Mouse (Mus musculus) forebrain, embryonic 15.5 days (tissue): Measurements from ENCODE around the gene Slc25a13. TPM values are rescaled to one million over a fixed set of nuclear protein-coding genes. Genes with fewer than 3 reads are reported as not detected.
"Not testable (repeated sequence)": the region's sequence is repeated elsewhere in the genome, so short reads cannot be mapped to it uniquely, and the experiment has no call there.

Source experiments
- ATAC-seq: fragments of 200-750 bp; cut with Nextera tagmentation; replicated peaks from 2 replicates; pipeline ENCODE4 v1.8.0; 2017; ENCODE audit warnings: mild to moderate bottlenecking, moderate TSS enrichment, moderate library complexity
- H3K27ac ChIP-seq: fragments of 300-500 bp; sonication (generic); replicated peaks from 2 replicates; pipeline ENCODE4 v1.5.1; 2015; ENCODE audit warnings: mild to moderate bottlenecking, inconsistent platforms
- H3K27me3 ChIP-seq: fragments of 300-500 bp; sonication (generic); 2 replicates; pipeline ENCODE4 v1.6.1; 2015; ENCODE audit warnings: inconsistent platforms
- H3K36me3 ChIP-seq: fragments of 300-500 bp; sonication (generic); 2 replicates; pipeline ENCODE4 v1.6.1; 2015; ENCODE audit warnings: mild to moderate bottlenecking, inconsistent platforms
- H3K4me1 ChIP-seq: fragments of 300-500 bp; sonication (generic); 2 replicates; pipeline ENCODE4 v1.6.1; 2015; ENCODE audit warnings: inconsistent platforms
- H3K4me2 ChIP-seq: fragments of 300-500 bp; sonication (generic); replicated peaks from 2 replicates; pipeline ENCODE4 v1.6.1; 2015; ENCODE audit warnings: mild to moderate bottlenecking, inconsistent platforms
- H3K4me3 ChIP-seq: fragments of 300-500 bp; sonication (generic); 2 replicates; pipeline ENCODE4 v1.5.1; 2015; ENCODE audit warnings: mild to moderate bottlenecking, inconsistent platforms
- H3K9ac ChIP-seq: fragments of 300-500 bp; sonication (generic); replicated peaks from 2 replicates; pipeline ENCODE4 v1.6.1; 2015; ENCODE audit warnings: mild to moderate bottlenecking, inconsistent platforms
- H3K9me3 ChIP-seq: fragments of 300-500 bp; sonication (generic); 2 replicates; pipeline ENCODE4 v1.6.1; 2016; ENCODE audit warnings: inconsistent platforms
- WGBS: fragments of 180-500 bp; shearing (Covaris S2); methylation state at CpG from one replicate; pipeline ENCODE4 v1.1.7; 2015; ENCODE audit warnings: mixed read lengths; 5-methylcytosine and 5-hydroxymethylcytosine counted together
- polyA plus RNA-seq: library from polyadenylated mRNA; unstranded; fragments of >200 nt; fragmentation: Nextera tagmentation; extraction: Ambion mirVana; gene quantifications from 2 replicates; pipeline ENCODE4 v1.2.1, GENCODE M21; 2015

The Slc25a13 gene
- polyA plus RNA-seq, 1 experiment from 2014 or later = 9.9 TPM

GRCm38 (mm10) chr6:6199138-6199870 is 17.7 kb downstream of the Slc25a13 start:
- Histone ChIP-seq H3K4me3 (no peak overlapping the region), H3K27ac (no peak overlapping the region), H3K36me3 (no peaks in the 10 kb centered on the region), H3K4me2 (no peak overlapping the region), H3K27me3 (no peaks in the 10 kb centered on the region), H3K4me1 (peaks cover 4% of the 10 kb centered on the region; the same call in 1 of the 2 replicates), H3K9me3 (no peaks in the 10 kb centered on the region), H3K9ac (no peak overlapping the region)
- WGBS = 65% methylated on average over 10 of the region's 10 CpGs
- no peak for ATAC-seq

GRCm38 (mm10) chr6:6198056-6198455 is 18.9 kb downstream of the Slc25a13 start:
- H3K36me3 ChIP-seq, ATAC-seq, H3K9ac ChIP-seq, H3K4me3 ChIP-seq, H3K4me2 ChIP-seq, H3K27me3 ChIP-seq, H3K9me3 ChIP-seq, H3K4me1 ChIP-seq, H3K27ac ChIP-seq: not testable (repeated sequence)
- WGBS = 96% methylated on average over 3 of the region's 3 CpGs

- Histone ChIP-seq H3K36me3 (no peaks in the 10 kb centered on the region), H3K4me3 (no peak overlapping the region), H3K9ac (no peak overlapping the region), H3K9me3 (no peaks in the 10 kb centered on the region), H3K27ac (no peak overlapping the region), H3K4me1 (peaks cover 4% of the 10 kb centered on the region; the same call in 1 of the 2 replicates), H3K4me2 (no peak overlapping the region), H3K27me3 (no peaks in the 10 kb centered on the region)
- ATAC-seq = no peak
- WGBS = 75% methylated on average over 6 of the region's 6 CpGs
Measured at GRCm38 (mm10) chr6:6197339-6197738, 19.6 kb downstream of the Slc25a13 start.

- H3K9ac ChIP-seq = no peak overlapping the region
- no peak overlapping the region for H3K27ac ChIP-seq
- H3K4me2 ChIP-seq = no peak overlapping the region
- H3K27me3 ChIP-seq = no peaks in the 10 kb centered on the region
- no peak for ATAC-seq
- no peaks in the 10 kb centered on the region for H3K9me3 ChIP-seq
- WGBS = 86% methylated on average over 4 of the region's 4 CpGs
- no peaks in the 10 kb centered on the region for H3K36me3 ChIP-seq
- peaks cover 4% of the 10 kb centered on the region; the same call in 1 of the 2 replicates for H3K4me1 ChIP-seq
- H3K4me3 ChIP-seq = no peak overlapping the region
Measured at GRCm38 (mm10) chr6:6196527-6196926, 20.4 kb downstream of the Slc25a13 start.

- Histone ChIP-seq H3K4me1 (peaks cover 4% of the 10 kb centered on the region; the same call in 1 of the 2 replicates), H3K4me2 (no peak overlapping the region), H3K9me3 (no peaks in the 10 kb centered on the region), H3K9ac (no peak overlapping the region), H3K36me3 (no peaks in the 10 kb centered on the region), H3K4me3 (no peak overlapping the region), H3K27ac (no peak overlapping the region), H3K27me3 (no peaks in the 10 kb centered on the region)
- no peak for ATAC-seq
- WGBS = 64% methylated on average over 6 of the region's 6 CpGs
Measured at GRCm38 (mm10) chr6:6194831-6195230, 22.1 kb downstream of the Slc25a13 start.

- 72% methylated on average over 13 of the region's 13 CpGs for WGBS
- Histone ChIP-seq H3K9me3 (no peaks in the 10 kb centered on the region), H3K4me1 (peaks cover 4% of the 10 kb centered on the region; the same call in 1 of the 2 replicates), H3K4me3 (no peak overlapping the region), H3K27ac (no peak overlapping the region), H3K36me3 (no peaks in the 10 kb centered on the region), H3K9ac (no peak overlapping the region), H3K4me2 (no peak overlapping the region), H3K27me3 (no peaks in the 10 kb centered on the region)
- ATAC-seq = no peak
Measured at GRCm38 (mm10) chr6:6193906-6194305, 23.1 kb downstream of the Slc25a13 start.

- Histone ChIP-seq H3K36me3 (no peaks in the 10 kb centered on the region), H3K4me2 (no peak overlapping the region), H3K27ac (no peak overlapping the region), H3K9ac (no peak overlapping the region), H3K4me1 (peaks cover 4% of the 10 kb centered on the region; the same call in 1 of the 2 replicates), H3K9me3 (no peaks in the 10 kb centered on the region), H3K4me3 (no peak overlapping the region), H3K27me3 (no peaks in the 10 kb centered on the region)
- ATAC-seq = no peak
- WGBS = 91% methylated on average over 7 of the region's 7 CpGs
Measured at GRCm38 (mm10) chr6:6192413-6192812, 24.6 kb downstream of the Slc25a13 start.

GRCm38 (mm10) chr6:6191596-6192337 is 25.2 kb downstream of the Slc25a13 start:
- 76% methylated on average over 8 of the region's 8 CpGs for WGBS
- Histone ChIP-seq H3K36me3 (no peaks in the 10 kb centered on the region), H3K27me3 (no peaks in the 10 kb centered on the region), H3K27ac (no peak overlapping the region), H3K9ac (no peak overlapping the region), H3K4me1 (peaks cover 4% of the 10 kb centered on the region; the same call in 1 of the 2 replicates), H3K4me2 (no peak overlapping the region), H3K4me3 (no peak overlapping the region), H3K9me3 (no peaks in the 10 kb centered on the region)
- no peak for ATAC-seq

- 75% methylated on average over 6 of the region's 6 CpGs for WGBS
- no peak overlapping the region for H3K9ac ChIP-seq
- ATAC-seq = no peak
- H3K4me2 ChIP-seq = no peak overlapping the region
- H3K9me3 ChIP-seq = no peaks in the 10 kb centered on the region
- no peak overlapping the region for H3K4me3 ChIP-seq
- H3K36me3 ChIP-seq = no peaks in the 10 kb centered on the region
- H3K27me3 ChIP-seq = no peaks in the 10 kb centered on the region
- H3K27ac ChIP-seq = no peak overlapping the region
- no peaks in the 10 kb centered on the region for H3K4me1 ChIP-seq
Measured at GRCm38 (mm10) chr6:6188970-6189369, 28.0 kb downstream of the Slc25a13 start.

- WGBS = 87% methylated on average over 4 of the region's 4 CpGs
- H3K36me3 ChIP-seq = no peaks in the 10 kb centered on the region
- no peaks in the 10 kb centered on the region for H3K4me1 ChIP-seq
- no peak overlapping the region for H3K4me3 ChIP-seq
- no peak overlapping the region for H3K27ac ChIP-seq
- no peak overlapping the region for H3K4me2 ChIP-seq
- no peak overlapping the region for H3K9ac ChIP-seq
- ATAC-seq = no peak
- no peaks in the 10 kb centered on the region for H3K27me3 ChIP-seq
- H3K9me3 ChIP-seq = no peaks in the 10 kb centered on the region
Measured at GRCm38 (mm10) chr6:6186468-6186867, 30.5 kb downstream of the Slc25a13 start.

GRCm38 (mm10) chr6:6185735-6186068 is 31.3 kb downstream of the Slc25a13 start:
- Histone ChIP-seq H3K9ac (no peak overlapping the region), H3K4me1 (no peaks in the 10 kb centered on the region), H3K9me3 (no peaks in the 10 kb centered on the region), H3K27ac (no peak overlapping the region), H3K36me3 (no peaks in the 10 kb centered on the region), H3K27me3 (no peaks in the 10 kb centered on the region), H3K4me2 (no peak overlapping the region), H3K4me3 (no peak overlapping the region)
- 92% methylated on average over 3 of the region's 3 CpGs for WGBS
- no peak for ATAC-seq

GRCm38 (mm10) chr6:6184921-6185734 is 31.8 kb downstream of the Slc25a13 start:
- ATAC-seq = no peak

More at GRCm38 (mm10) chr6:6184921-6185734, 31.8 kb downstream of the Slc25a13 start:
- Histone ChIP-seq H3K9me3 (no peaks in the 10 kb centered on the region), H3K4me3 (no peak overlapping the region), H3K9ac (no peak overlapping the region), H3K4me2 (no peak overlapping the region), H3K27me3 (no peaks in the 10 kb centered on the region), H3K36me3 (no peaks in the 10 kb centered on the region), H3K27ac (no peak overlapping the region), H3K4me1 (no peaks in the 10 kb centered on the region)
- WGBS = 81% methylated on average over 7 of the region's 7 CpGs
